Mouse (Mus musculus) ES-Bruce4 (cell line): ENCODE results near the gene Crhr2. TPM values are rescaled to one million over a fixed set of nuclear protein-coding genes. Genes with fewer than 3 reads are reported as not detected.

ENCODE experiments used
- H3K27ac ChIP-seq: 2 replicates; pipeline ENCODE4 v1.5.1; 2012; ENCODE audit warnings: low read length, inconsistent platforms; ENCODE audit not compliant: insufficient read depth
- H3K27me3 ChIP-seq: 2 replicates; pipeline ENCODE4 v1.6.1; 2012; ENCODE audit warnings: mild to moderate bottlenecking, low read length, inconsistent platforms; ENCODE audit not compliant: control insufficient read depth, poor library complexity, insufficient read depth, severe bottlenecking
- H3K36me3 ChIP-seq: 2 replicates; pipeline ENCODE4 v1.6.1; 2012; ENCODE audit warnings: inconsistent platforms, mild to moderate bottlenecking, low read length, moderate library complexity; ENCODE audit not compliant: control insufficient read depth, poor library complexity, insufficient read depth, severe bottlenecking
- H3K4me1 ChIP-seq: one replicate; pipeline ENCODE4 v1.8.1; 2011; ENCODE audit warnings: low read length; ENCODE audit not compliant: control insufficient read depth, insufficient read depth
- H3K4me3 ChIP-seq: 2 replicates; pipeline ENCODE4 v1.5.1; 2011; ENCODE audit warnings: low read depth, mild to moderate bottlenecking, low read length
- H3K9ac ChIP-seq: 2 replicates; pipeline ENCODE4 v1.6.1; 2012; ENCODE audit warnings: low read depth, mild to moderate bottlenecking, inconsistent platforms; ENCODE audit not compliant: poor library complexity, severe bottlenecking
- H3K9me3 ChIP-seq: replicated peaks from 2 replicates; pipeline ENCODE4 v1.6.1; 2012; ENCODE audit warnings: mild to moderate bottlenecking, low read length, inconsistent platforms; ENCODE audit not compliant: control insufficient read depth, poor library complexity, insufficient read depth, severe bottlenecking
- CTCF ChIP-seq: IDR thresholded peaks from one replicate; pipeline ENCODE4 v1.8.1; 2011; ENCODE audit warnings: low read depth, low read length
- EP300 ChIP-seq: IDR thresholded peaks from 2 replicates; pipeline ENCODE4 v1.6.1; 2011; ENCODE audit warnings: low read depth, low read length; ENCODE audit not compliant: insufficient read depth
- POLR2A ChIP-seq: IDR thresholded peaks from one replicate; pipeline ENCODE4 v1.8.1; 2011; ENCODE audit warnings: low read length; ENCODE audit not compliant: insufficient read depth
- polyA plus RNA-seq: library from polyadenylated mRNA; stranded (reverse); fragments of >200 nt; gene quantifications from 2 replicates; pipeline ENCODE4 v1.2.4, GENCODE M21; 2011; ENCODE audit warnings: low read depth; ENCODE audit not compliant: missing spikeins, insufficient read depth, insufficient read length

The Crhr2 gene
- polyA plus RNA-seq, 1 experiment = not detected

GRCm38 (mm10) chr6:55117325-55118109 lies 15.3 kb downstream of the Crhr2 start:
- no peaks in the 10 kb centered on the region for H3K36me3 ChIP-seq
- no peak overlapping the region for H3K27ac ChIP-seq
- H3K27me3 ChIP-seq = peaks cover 5% of the 10 kb centered on the region
- H3K4me3 ChIP-seq = peak overlapping the region; percentile 49
- no peaks in the 10 kb centered on the region for H3K4me1 ChIP-seq
- H3K9ac ChIP-seq = peak overlapping the region; percentile 31
- no peaks in the 10 kb centered on the region for H3K9me3 ChIP-seq
- TF ChIP-seq POLR2A = no peak

GRCm38 (mm10) chr6:55108358-55108757 lies 24.5 kb downstream of the Crhr2 start:
- no peaks in the 10 kb centered on the region for H3K27me3 ChIP-seq
- TF ChIP-seq POLR2A (no peak), CTCF (peak; percentile 13), EP300 (no peak)

GRCm38 (mm10) chr6:55098603-55099002 lies 34.2 kb downstream of the Crhr2 start:
- Histone ChIP-seq H3K27me3 (no peaks in the 10 kb centered on the region), H3K9ac (no peak overlapping the region), H3K36me3 (no peaks in the 10 kb centered on the region), H3K4me1 (no peaks in the 10 kb centered on the region), H3K27ac (no peak overlapping the region), H3K4me3 (no peak overlapping the region), H3K9me3 (no peaks in the 10 kb centered on the region)
- TF ChIP-seq CTCF (no peak), POLR2A (no peak), EP300 (no peak)

More at GRCm38 (mm10) chr6:55108358-55108757, 24.5 kb downstream of the Crhr2 start:
- H3K27ac ChIP-seq = no peak overlapping the region
- no peak overlapping the region for H3K9ac ChIP-seq
- no peak overlapping the region for H3K4me3 ChIP-seq
- H3K9me3 ChIP-seq = no peaks in the 10 kb centered on the region
- no peaks in the 10 kb centered on the region for H3K4me1 ChIP-seq
- H3K36me3 ChIP-seq = no peaks in the 10 kb centered on the region

- TF ChIP-seq EP300 = no peak
- TF ChIP-seq POLR2A = no peak
- no peaks in the 10 kb centered on the region for H3K36me3 ChIP-seq
- H3K4me3 ChIP-seq = no peak overlapping the region
- H3K27ac ChIP-seq = no peak overlapping the region
- H3K27me3 ChIP-seq = no peaks in the 10 kb centered on the region
- no peak overlapping the region for H3K9ac ChIP-seq
- no peaks in the 10 kb centered on the region for H3K9me3 ChIP-seq
- no peaks in the 10 kb centered on the region for H3K4me1 ChIP-seq
These were observed 34.8 kb downstream of the Crhr2 start for GRCm38 (mm10) chr6:55098030-55098429.

GRCm38 (mm10) chr6:55093431-55094146 lies 39.2 kb downstream of the Crhr2 start:
- H3K4me1 ChIP-seq = no peaks in the 10 kb centered on the region
- no peaks in the 10 kb centered on the region for H3K27me3 ChIP-seq
- no peaks in the 10 kb centered on the region for H3K36me3 ChIP-seq
- H3K27ac ChIP-seq = no peak overlapping the region
- no peak overlapping the region for H3K9ac ChIP-seq
- TF ChIP-seq CTCF (no peak), EP300 (no peak), POLR2A (no peak)
- H3K4me3 ChIP-seq = no peak overlapping the region
- H3K9me3 ChIP-seq = no peaks in the 10 kb centered on the region

GRCm38 (mm10) chr6:55091396-55091795 lies 41.4 kb downstream of the Crhr2 start:
- Histone ChIP-seq H3K4me3 (no peak overlapping the region), H3K27ac (no peak overlapping the region), H3K36me3 (no peaks in the 10 kb centered on the region), H3K4me1 (no peaks in the 10 kb centered on the region), H3K27me3 (no peaks in the 10 kb centered on the region), H3K9ac (no peak overlapping the region), H3K9me3 (no peaks in the 10 kb centered on the region)
- TF ChIP-seq EP300 = no peak
- TF ChIP-seq CTCF = no peak
- no peak for TF ChIP-seq POLR2A
